Mouse (Mus musculus) midbrain, embryonic 16.5 days (tissue): ENCODE data around the gene Fam107a. TPM values are rescaled to one million over a fixed set of nuclear protein-coding genes. Genes with fewer than 3 reads are reported as not detected.
A peak's percentile ranks its signal among the peaks of the same experiment; 100 is the strongest.
"Not testable (repeated sequence)": the region's sequence is repeated elsewhere in the genome, so short reads cannot be mapped to it uniquely, and the experiment has no call there.

Experiments
- ATAC-seq: fragments of 200-750 bp; cut with Nextera tagmentation; 2 replicates; pipeline ENCODE4 v1.8.0; 2017; ENCODE audit warnings: moderate TSS enrichment
- H3K27ac ChIP-seq: fragments of 300-500 bp; sonication (generic); 2 replicates; pipeline ENCODE4 v1.5.1; 2014; ENCODE audit warnings: mild to moderate bottlenecking, low read length, mixed read lengths
- H3K27me3 ChIP-seq: fragments of 300-500 bp; sonication (generic); 2 replicates; pipeline ENCODE4 v1.6.1; 2014; ENCODE audit warnings: low read depth, low read length, mixed read lengths; ENCODE audit not compliant: control insufficient read depth, insufficient read depth
- H3K36me3 ChIP-seq: fragments of 300-500 bp; sonication (generic); 2 replicates; pipeline ENCODE4 v1.6.1; 2014; ENCODE audit warnings: mild to moderate bottlenecking, low read length, moderate library complexity, mixed read lengths; ENCODE audit not compliant: control insufficient read depth, insufficient read depth
- H3K4me1 ChIP-seq: fragments of 300-500 bp; sonication (generic); 2 replicates; pipeline ENCODE4 v1.6.1; 2014; ENCODE audit warnings: mild to moderate bottlenecking, low read length, mixed read lengths; ENCODE audit not compliant: control insufficient read depth, insufficient read depth
- H3K4me2 ChIP-seq: fragments of 300-500 bp; sonication (generic); 2 replicates; pipeline ENCODE4 v1.6.1; 2014; ENCODE audit warnings: mild to moderate bottlenecking, low read length, mixed read lengths
- H3K4me3 ChIP-seq: fragments of 300-500 bp; sonication (generic); 2 replicates; pipeline ENCODE4 v1.5.1; 2014; ENCODE audit warnings: low read depth, mild to moderate bottlenecking, low read length, moderate library complexity, mixed read lengths
- H3K9ac ChIP-seq: fragments of 300-500 bp; sonication (generic); 2 replicates; pipeline ENCODE4 v1.6.1; 2014; ENCODE audit warnings: low read depth, low read length, mixed read lengths
- H3K9me3 ChIP-seq: fragments of 300-500 bp; sonication (generic); replicated peaks from 2 replicates; pipeline ENCODE4 v1.6.1; 2014; ENCODE audit warnings: mild to moderate bottlenecking, low read length, mixed read lengths; ENCODE audit not compliant: control insufficient read depth, poor library complexity, severe bottlenecking
- WGBS: fragments of 180-500 bp; shearing (Covaris S2); extraction: QIAGEN DNeasy Blood & Tissue Kit; methylation state at CpG from one replicate; pipeline ENCODE4 v1.1.7; 2014; 5-methylcytosine and 5-hydroxymethylcytosine counted together
- polyA plus RNA-seq: library from polyadenylated mRNA; unstranded; fragments of >200 nt; fragmentation: Nextera tagmentation; extraction: Ambion mirVana; gene quantifications from 2 replicates; pipeline ENCODE4 v1.2.1, GENCODE M21; 2015

Fam107a gene
- polyA plus RNA-seq, 1 experiment from 2014 or later = 1.4 TPM

GRCm38 (mm10) chr14:8306884-8307283 lies 10.9 kb downstream of the Fam107a start:
- no peaks in the 10 kb centered on the region; the same call in 1 of the 2 replicates for H3K27me3 ChIP-seq
- H3K27ac ChIP-seq = no peak overlapping the region
- 83% methylated on average over 6 of the region's 6 CpGs for WGBS
- H3K4me1 ChIP-seq = no peaks in the 10 kb centered on the region
- no peak overlapping the region for H3K4me2 ChIP-seq
- no peak for ATAC-seq
- H3K9ac ChIP-seq = no peak overlapping the region
- no peaks in the 10 kb centered on the region for H3K36me3 ChIP-seq
- H3K4me3 ChIP-seq = no peak overlapping the region
- no peaks in the 10 kb centered on the region for H3K9me3 ChIP-seq

GRCm38 (mm10) chr14:8305014-8305413 lies 12.8 kb downstream of the Fam107a start:
- no peaks in the 10 kb centered on the region for H3K9me3 ChIP-seq
- no peak overlapping the region for H3K9ac ChIP-seq
- WGBS = 79% methylated on average over 3 of the region's 3 CpGs
- H3K36me3 ChIP-seq = no peaks in the 10 kb centered on the region
- no peaks in the 10 kb centered on the region for H3K4me1 ChIP-seq
- no peak overlapping the region for H3K27ac ChIP-seq
- ATAC-seq = no peak
- H3K4me2 ChIP-seq = no peak overlapping the region
- H3K4me3 ChIP-seq = no peak overlapping the region
- no peaks in the 10 kb centered on the region for H3K27me3 ChIP-seq

- no peak for ATAC-seq
- Histone ChIP-seq H3K9me3 (no peaks in the 10 kb centered on the region), H3K27ac (no peak overlapping the region)
These were observed 13.7 kb downstream of the Fam107a start for GRCm38 (mm10) chr14:8304082-8304481.

GRCm38 (mm10) chr14:8302687-8303086 lies 15.1 kb downstream of the Fam107a start:
- 26% methylated on average over 10 of the region's 10 CpGs for WGBS
- no peak for ATAC-seq

More at GRCm38 (mm10) chr14:8304082-8304481, 13.7 kb downstream of the Fam107a start:
- Histone ChIP-seq H3K4me2 (no peak overlapping the region), H3K36me3 (no peaks in the 10 kb centered on the region), H3K4me1 (no peaks in the 10 kb centered on the region), H3K4me3 (no peak overlapping the region), H3K9ac (no peak overlapping the region), H3K27me3 (no peaks in the 10 kb centered on the region)

GRCm38 (mm10) chr14:8300281-8300680 lies 17.5 kb downstream of the Fam107a start:
- Histone ChIP-seq H3K36me3 (no peaks in the 10 kb centered on the region), H3K27me3 (no peaks in the 10 kb centered on the region), H3K4me1 (no peaks in the 10 kb centered on the region), H3K27ac (no peak overlapping the region), H3K4me2 (no peak overlapping the region), H3K4me3 (no peak overlapping the region), H3K9me3 (no peaks in the 10 kb centered on the region), H3K9ac (no peak overlapping the region)
- 27% methylated on average over 8 of the region's 8 CpGs for WGBS
- ATAC-seq = no peak

More at GRCm38 (mm10) chr14:8302687-8303086, 15.1 kb downstream of the Fam107a start:
- no peaks in the 10 kb centered on the region for H3K36me3 ChIP-seq
- H3K4me2 ChIP-seq = no peak overlapping the region
- H3K4me3 ChIP-seq = no peak overlapping the region
- H3K9ac ChIP-seq = no peak overlapping the region
- H3K27me3 ChIP-seq = no peaks in the 10 kb centered on the region
- no peaks in the 10 kb centered on the region for H3K9me3 ChIP-seq
- no peak overlapping the region for H3K27ac ChIP-seq
- H3K4me1 ChIP-seq = no peaks in the 10 kb centered on the region

- Histone ChIP-seq H3K9me3 (no peaks in the 10 kb centered on the region), H3K4me1 (no peaks in the 10 kb centered on the region), H3K27me3 (no peaks in the 10 kb centered on the region), H3K36me3 (no peaks in the 10 kb centered on the region), H3K27ac (no peak overlapping the region), H3K4me2 (no peak overlapping the region), H3K4me3 (no peak overlapping the region), H3K9ac (no peak overlapping the region)
- ATAC-seq = no peak
- 89% methylated on average over 5 of the region's 5 CpGs for WGBS
These were observed 19.9 kb downstream of the Fam107a start for GRCm38 (mm10) chr14:8297889-8298293.

- no peak overlapping the region for H3K9ac ChIP-seq
- no peaks in the 10 kb centered on the region for H3K27me3 ChIP-seq
- no peak overlapping the region for H3K27ac ChIP-seq
- H3K36me3 ChIP-seq = no peaks in the 10 kb centered on the region
- no peak overlapping the region for H3K4me2 ChIP-seq
- 92% methylated on average over 1 of the region's 1 CpGs for WGBS
- no peak for ATAC-seq
- H3K9me3 ChIP-seq = peaks cover 7% of the 10 kb centered on the region
- H3K4me1 ChIP-seq = no peaks in the 10 kb centered on the region
- H3K4me3 ChIP-seq = no peak overlapping the region
These were observed 23.6 kb downstream of the Fam107a start for GRCm38 (mm10) chr14:8294257-8294656.

- not testable (repeated sequence) for H3K4me2 ChIP-seq, H3K27me3 ChIP-seq, H3K4me1 ChIP-seq, H3K4me3 ChIP-seq, H3K27ac ChIP-seq, H3K9ac ChIP-seq, H3K9me3 ChIP-seq, H3K36me3 ChIP-seq
- ATAC-seq = peak; percentile 68; the same call in 1 of the 2 replicates
- 84% methylated on average over 5 of the region's 5 CpGs for WGBS
These were observed 31.2 kb downstream of the Fam107a start for GRCm38 (mm10) chr14:8286595-8286994.

- Histone ChIP-seq H3K9me3 (no peaks in the 10 kb centered on the region), H3K4me1 (no peaks in the 10 kb centered on the region), H3K4me3 (no peak overlapping the region), H3K4me2 (no peak overlapping the region), H3K27me3 (no peaks in the 10 kb centered on the region), H3K36me3 (no peaks in the 10 kb centered on the region), H3K27ac (no peak overlapping the region), H3K9ac (no peak overlapping the region)
- ATAC-seq = no peak
These were observed 34.0 kb downstream of the Fam107a start for GRCm38 (mm10) chr14:8283784-8284183.

GRCm38 (mm10) chr14:8271281-8271680 lies 46.5 kb downstream of the Fam107a start:
- not testable (repeated sequence) for ATAC-seq, H3K27ac ChIP-seq, H3K4me2 ChIP-seq, H3K9ac ChIP-seq, H3K4me1 ChIP-seq, H3K9me3 ChIP-seq, H3K4me3 ChIP-seq, H3K36me3 ChIP-seq, H3K27me3 ChIP-seq
- WGBS = 88% methylated on average over 8 of the region's 8 CpGs
